Mouse (Mus musculus) bone marrow macrophage, adult 2 months (primary cell): ENCODE measurements at regions not wholly inside any gene's neighbourhood (a gene's known extent, or its start where the extent isn't known, plus 50 kb on each side); places are given as distances from the start of the nearest gene placed in this dataset.
"Not testable (repeated sequence)": the region's sequence is repeated elsewhere in the genome, so short reads cannot be mapped to it uniquely, and the experiment has no call there.

Experiments used
- H3K27ac ChIP-seq: 2 replicates; pipeline ENCODE4 v1.5.1; 2012; ENCODE audit warnings: low read depth, low read length; ENCODE audit not compliant: insufficient read depth
- H3K4me1 ChIP-seq: 2 replicates; pipeline ENCODE4 v1.6.1; 2012; ENCODE audit warnings: low read length; ENCODE audit not compliant: control insufficient read depth, insufficient read depth
- H3K4me3 ChIP-seq: 2 replicates; pipeline ENCODE4 v1.5.1; 2012; ENCODE audit warnings: mild to moderate bottlenecking, low read length, moderate library complexity; ENCODE audit not compliant: insufficient read depth
- CTCF ChIP-seq: IDR thresholded peaks from 2 replicates; pipeline ENCODE4 v1.5.1; 2012; ENCODE audit warnings: low read depth, mild to moderate bottlenecking, low read length, moderate library complexity
- POLR2A ChIP-seq: IDR thresholded peaks from 2 replicates; pipeline ENCODE4 v1.6.1; 2012; ENCODE audit warnings: mild to moderate bottlenecking, low read depth, low read length, borderline replicate concordance

- Histone ChIP-seq H3K27ac (no peak overlapping the region), H3K4me3 (no peak overlapping the region), H3K4me1 (no peaks in the 10 kb centered on the region)
- TF ChIP-seq CTCF = no peak
- TF ChIP-seq POLR2A = no peak
Measured at GRCm38 (mm10) chr6:68977959-68978358, 1442.4 kb upstream of the Tacstd2 start.

GRCm38 (mm10) chr6:68964012-68964411, 1428.4 kb upstream of the Tacstd2 start:
- H3K27ac ChIP-seq = no peak overlapping the region
- H3K4me3 ChIP-seq = no peak overlapping the region
- TF ChIP-seq POLR2A (no peak), CTCF (no peak)
- no peaks in the 10 kb centered on the region for H3K4me1 ChIP-seq

GRCm38 (mm10) chr6:68938104-68938503, 1402.5 kb upstream of the Tacstd2 start:
- H3K4me3 ChIP-seq, H3K4me1 ChIP-seq, H3K27ac ChIP-seq: not testable (repeated sequence)

GRCm38 (mm10) chr6:68931860-68932259, 1396.3 kb upstream of the Tacstd2 start:
- H3K27ac ChIP-seq, H3K4me3 ChIP-seq, H3K4me1 ChIP-seq: not testable (repeated sequence)

GRCm38 (mm10) chr6:68915536-68915935, 1379.9 kb upstream of the Tacstd2 start:
- H3K4me3 ChIP-seq = no peak overlapping the region
- H3K4me1 ChIP-seq = no peaks in the 10 kb centered on the region
- H3K27ac ChIP-seq = no peak overlapping the region
- TF ChIP-seq CTCF (no peak), POLR2A (no peak)

- no peak overlapping the region for H3K27ac ChIP-seq
- no peaks in the 10 kb centered on the region for H3K4me1 ChIP-seq
- no peak for TF ChIP-seq CTCF
- no peak for TF ChIP-seq POLR2A
- no peak overlapping the region for H3K4me3 ChIP-seq
Measured at GRCm38 (mm10) chr6:68884130-68884529, 1348.5 kb upstream of the Tacstd2 start.

- not testable (repeated sequence) for H3K27ac ChIP-seq, H3K4me1 ChIP-seq, H3K4me3 ChIP-seq
Measured at GRCm38 (mm10) chr6:68852761-68853160, 1317.2 kb upstream of the Tacstd2 start.

GRCm38 (mm10) chr6:68852286-68852685, 1316.7 kb upstream of the Tacstd2 start:
- TF ChIP-seq POLR2A = no peak
- no peak for TF ChIP-seq CTCF
- Histone ChIP-seq H3K27ac (no peak overlapping the region), H3K4me3 (no peak overlapping the region), H3K4me1 (no peaks in the 10 kb centered on the region)

GRCm38 (mm10) chr6:68835186-68835585, 1299.6 kb upstream of the Tacstd2 start:
- Histone ChIP-seq H3K27ac (no peak overlapping the region), H3K4me1 (no peaks in the 10 kb centered on the region), H3K4me3 (no peak overlapping the region)
- TF ChIP-seq CTCF = no peak
- no peak for TF ChIP-seq POLR2A

- TF ChIP-seq POLR2A = no peak
- no peak for TF ChIP-seq CTCF
- H3K4me1 ChIP-seq = no peaks in the 10 kb centered on the region
- H3K27ac ChIP-seq = no peak overlapping the region
- H3K4me3 ChIP-seq = no peak overlapping the region
Measured at GRCm38 (mm10) chr6:68834633-68835032, 1299.0 kb upstream of the Tacstd2 start.

- H3K4me3 ChIP-seq, H3K4me1 ChIP-seq, H3K27ac ChIP-seq: not testable (repeated sequence)
Measured at GRCm38 (mm10) chr6:68828460-68828859, 1292.9 kb upstream of the Tacstd2 start.
